Mouse (Mus musculus): ENCODE measurements at regions not wholly inside any gene's neighbourhood (a gene's known extent, or its start where the extent isn't known, plus 50 kb on each side); places are given as distances from the start of the nearest gene placed in this dataset.

- no peak for DNase-seq (ENCODE audit: low read depth, low spot score)
These were observed 202.3 kb downstream of the 1700064H15Rik start for GRCm38 (mm10) chr3:19426130-19426556.

DNA sequence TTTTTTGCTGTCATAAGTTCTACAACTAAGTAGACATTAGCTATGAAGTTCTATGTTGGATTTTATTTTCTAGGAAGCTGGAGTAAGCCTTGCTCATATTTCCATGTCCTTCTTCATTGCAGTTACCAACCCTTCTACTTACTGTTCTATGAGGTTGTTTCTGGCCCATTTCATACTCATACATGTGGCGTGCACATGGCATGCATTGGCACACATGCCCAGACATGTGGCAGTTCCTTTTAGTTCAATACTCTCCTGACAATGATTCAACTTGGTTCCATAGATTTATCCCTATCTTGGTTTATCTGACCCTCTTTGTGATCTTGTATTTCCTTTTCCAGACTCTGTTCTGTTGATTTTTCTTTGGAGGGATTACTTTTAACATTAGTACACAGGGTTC lies 203.2 kb downstream of the 1700064H15Rik start:
- no peak for DNase-seq (ENCODE audit: low read depth, low spot score)
- H3K9me3 ChIP-seq (replicated peaks; ENCODE audit: insufficient read depth, low read length): no peaks in the 10 kb centered on the region
- H3K4me3 ChIP-seq (ENCODE audit: control insufficient read depth in 1 of 2, insufficient read depth in 1 of 2, low read depth in 2 of 2, low read length in 2 of 2): no peak overlapping the region
- no peak overlapping the region for H3K27ac ChIP-seq (ENCODE audit: control insufficient read depth, low read depth, low read length)
- H3K9ac ChIP-seq (ENCODE audit: control insufficient read depth, low read depth, low read length, poor library complexity, severe bottlenecking): no peak overlapping the region
- H3K36me3 ChIP-seq (ENCODE audit: control insufficient read depth in 1 of 2, insufficient read depth in 2 of 2, low read length in 2 of 2): no peaks in the 10 kb centered on the region
- no peaks in the 10 kb centered on the region for H3K27me3 ChIP-seq (ENCODE audit: control insufficient read depth in 1 of 2, insufficient read depth in 2 of 2, low read length in 2 of 2)
- TF ChIP-seq USF1 (IDR thresholded peaks at IDR 0.05; ENCODE audit: low read depth, low read length) (no peak), MAFK (IDR thresholded peaks at IDR 0.05; ENCODE audit: borderline replicate concordance, low read depth, low read length) (no peak), ZKSCAN1 (IDR thresholded peaks at IDR 0.05; ENCODE audit: low read depth, low read length) (no peak), POLR2A (IDR thresholded peaks at IDR 0.05; ENCODE audit: control insufficient read depth in 1 of 2, insufficient read depth in 1 of 2, low read depth in 1 of 2, low read length in 2 of 2, poor library complexity in 1 of 2) (no peak), CHD2 (IDR thresholded peaks at IDR 0.05; ENCODE audit: low read length) (no peak), EP300 (IDR thresholded peaks at IDR 0.05; ENCODE audit: low read depth in 1 of 2, low read length in 2 of 2) (no peak), ELF1 (IDR thresholded peaks at IDR 0.05; ENCODE audit: low read depth, low read length) (no peak), TAL1 (IDR thresholded peaks at IDR 0.05; ENCODE audit: low read length) (no peak), CHD1 (IDR thresholded peaks at IDR 0.05; ENCODE audit: low read depth, low read length) (no peak)
- H3K4me1 ChIP-seq (ENCODE audit: control insufficient read depth in 1 of 2, insufficient read depth in 2 of 2, low read length in 2 of 2): no peaks in the 10 kb centered on the region
- H3K79me2 ChIP-seq (ENCODE audit: control insufficient read depth, insufficient read depth, low read length, poor library complexity): no peaks in the 10 kb centered on the region

More at GRCm38 (mm10) chr3:19426130-19426556, 202.3 kb downstream of the 1700064H15Rik start:
- TF ChIP-seq POLR2AphosphoS5 (IDR thresholded peaks at IDR 0.05; ENCODE audit: borderline replicate concordance, low read depth, low read length): no peak
- TF ChIP-seq MAX (IDR thresholded peaks at IDR 0.05; ENCODE audit: low read length): no peak
- no peak for TF ChIP-seq TBP (IDR thresholded peaks at IDR 0.05; ENCODE audit: low read depth, low read length)
- no peak for TF ChIP-seq GABPA (IDR thresholded peaks at IDR 0.05; ENCODE audit: low read depth, low read length)
- no peaks in the 10 kb centered on the region for H3K79me2 ChIP-seq (ENCODE audit: control insufficient read depth, insufficient read depth, low read length, poor library complexity)
- H3K27me3 ChIP-seq (ENCODE audit: control insufficient read depth in 1 of 2, insufficient read depth in 2 of 2, low read length in 2 of 2): no peaks in the 10 kb centered on the region
- no peaks in the 10 kb centered on the region for H3K36me3 ChIP-seq (ENCODE audit: control insufficient read depth in 1 of 2, insufficient read depth in 2 of 2, low read length in 2 of 2)
- H3K27ac ChIP-seq (ENCODE audit: control insufficient read depth, low read depth, low read length): no peak overlapping the region
- no peak overlapping the region for H3K9ac ChIP-seq (ENCODE audit: control insufficient read depth, low read depth, low read length, poor library complexity, severe bottlenecking)
- H3K9me3 ChIP-seq (replicated peaks; ENCODE audit: insufficient read depth, low read length): no peaks in the 10 kb centered on the region
- no peaks in the 10 kb centered on the region for H3K4me1 ChIP-seq (ENCODE audit: control insufficient read depth in 1 of 2, insufficient read depth in 2 of 2, low read length in 2 of 2)
- no peak overlapping the region for H3K4me3 ChIP-seq (ENCODE audit: control insufficient read depth in 1 of 2, insufficient read depth in 1 of 2, low read depth in 2 of 2, low read length in 2 of 2)

DNA sequence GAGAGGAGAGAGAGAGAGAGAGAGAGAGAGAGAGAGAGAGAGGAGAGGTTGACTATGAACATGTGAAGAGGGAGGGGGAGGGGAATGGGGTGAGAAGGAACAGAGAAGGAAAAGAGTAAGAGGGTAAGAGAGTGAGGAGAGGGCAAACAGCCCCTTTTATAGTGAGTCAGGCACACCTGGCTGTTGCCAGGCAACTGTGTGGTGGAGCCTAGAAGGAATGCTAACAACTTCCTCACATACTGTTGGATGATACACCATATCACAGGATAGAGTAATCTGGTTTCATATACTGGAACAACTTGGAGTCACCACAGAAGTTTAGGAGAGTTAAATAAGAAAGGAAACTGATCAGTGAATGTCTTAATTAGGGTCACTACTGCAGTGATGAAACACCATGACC lies 204.1 kb downstream of the 1700064H15Rik start:
- Histone ChIP-seq H3K27me3 (ENCODE audit: control insufficient read depth in 1 of 2, insufficient read depth in 2 of 2, low read length in 2 of 2) (no peaks in the 10 kb centered on the region), H3K9ac (ENCODE audit: control insufficient read depth, low read depth, low read length, poor library complexity, severe bottlenecking) (no peak overlapping the region), H3K4me1 (ENCODE audit: control insufficient read depth in 1 of 2, insufficient read depth in 2 of 2, low read length in 2 of 2) (no peaks in the 10 kb centered on the region), H3K36me3 (ENCODE audit: control insufficient read depth in 1 of 2, insufficient read depth in 2 of 2, low read length in 2 of 2) (no peaks in the 10 kb centered on the region), H3K4me3 (ENCODE audit: control insufficient read depth in 1 of 2, insufficient read depth in 1 of 2, low read depth in 2 of 2, low read length in 2 of 2) (no peak overlapping the region), H3K9me3 (replicated peaks; ENCODE audit: insufficient read depth, low read length) (no peaks in the 10 kb centered on the region), H3K27ac (ENCODE audit: control insufficient read depth, low read depth, low read length) (no peak overlapping the region), H3K79me2 (ENCODE audit: control insufficient read depth, insufficient read depth, low read length, poor library complexity) (no peaks in the 10 kb centered on the region)
- DNase-seq (ENCODE audit: low read depth, low spot score): no peak
- TF ChIP-seq ZMIZ1 (IDR thresholded peaks at IDR 0.05; ENCODE audit: low read depth, low read length) (no peak), UBTF (IDR thresholded peaks at IDR 0.05; ENCODE audit: borderline replicate concordance, insufficient read depth, low read depth, low read length) (no peak), NRF1 (IDR thresholded peaks at IDR 0.05; ENCODE audit: insufficient read depth, low read depth, low read length, poor library complexity, severe bottlenecking) (no peak), GATA1 (IDR thresholded peaks at IDR 0.05; ENCODE audit: low read depth, low read length) (no peak), E2F4 (IDR thresholded peaks at IDR 0.05; ENCODE audit: borderline replicate concordance, low read depth, low read length) (no peak), POLR2A (IDR thresholded peaks at IDR 0.05; ENCODE audit: control insufficient read depth in 1 of 2, insufficient read depth in 1 of 2, low read depth in 1 of 2, low read length in 2 of 2, poor library complexity in 1 of 2) (no peak), SMC3 (IDR thresholded peaks at IDR 0.05; ENCODE audit: low read depth, low read length) (no peak), CHD1 (IDR thresholded peaks at IDR 0.05; ENCODE audit: low read depth, low read length) (no peak), ZC3H11A (IDR thresholded peaks at IDR 0.05; ENCODE audit: low read depth, low read length) (no peak), NELFE (IDR thresholded peaks at IDR 0.05; ENCODE audit: low read depth, low read length) (no peak), RAD21 (IDR thresholded peaks at IDR 0.05; ENCODE audit: low read depth, low read length) (no peak), CHD2 (IDR thresholded peaks at IDR 0.05; ENCODE audit: low read length) (no peak), MEF2A (IDR thresholded peaks at IDR 0.05; ENCODE audit: extremely low read depth, insufficient replicate concordance, low read depth, low read length, poor library complexity, severe bottlenecking) (no peak)
